Mouse (Mus musculus) macrophage (primary cell): Measurements from ENCODE around the gene Pim3. TPM values are rescaled to one million over a fixed set of nuclear protein-coding genes. Genes with fewer than 3 reads are reported as not detected.

Source experiments
- H3K27ac ChIP-seq: fragments of 350-480 bp; formaldehyde crosslinking; 2 replicates; pipeline ENCODE4 v1.9.0; 2021
- H3K36me3 ChIP-seq: fragments of 350-480 bp; formaldehyde crosslinking; 2 replicates; pipeline ENCODE4 v1.9.0; 2021; ENCODE audit errors: inconsistent target
- H3K4me3 ChIP-seq: fragments of 350-480 bp; formaldehyde crosslinking; 2 replicates; pipeline ENCODE4 v1.9.0; 2021; ENCODE audit errors: inconsistent target
- H3K79me2 ChIP-seq: fragments of 350-480 bp; formaldehyde crosslinking; 2 replicates; pipeline ENCODE4 v1.9.0; 2021; ENCODE audit errors: inconsistent target
- WGBS: methylation state at CpG from one replicate; pipeline ENCODE4 v1.1.7; 2026; ENCODE audit warnings: inconsistent platforms; ENCODE audit not compliant: missing documents; 5-methylcytosine and 5-hydroxymethylcytosine counted together
- polyA plus RNA-seq: library from polyadenylated mRNA; stranded (reverse); fragments of 250-400 nt; gene quantifications from 3 replicates; pipeline ENCODE4 v1.2.4, GENCODE M21; 2018; ENCODE audit warnings: inconsistent platforms

Pim3 gene
- polyA plus RNA-seq, 1 experiment from 2014 or later = 2.9 TPM

DNA sequence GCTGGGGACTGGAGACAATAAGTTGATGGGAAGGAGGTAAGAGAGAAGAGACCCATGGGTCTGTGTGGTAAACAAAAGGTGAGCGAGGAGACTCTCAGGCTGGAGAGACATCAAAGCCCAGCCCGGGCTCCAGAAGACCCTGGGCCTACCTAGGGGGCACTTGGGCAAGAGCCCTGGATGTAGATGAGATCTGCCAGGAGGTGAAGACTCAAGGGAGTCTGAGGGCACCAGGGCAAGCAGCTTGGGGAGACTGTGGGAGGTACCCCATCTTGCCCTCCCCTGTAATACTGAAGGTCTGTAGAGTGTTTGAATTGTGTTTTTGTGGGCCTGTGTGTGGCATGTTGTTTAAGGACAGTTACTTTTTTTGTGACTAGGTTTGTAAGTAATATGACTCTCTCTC, 3.3 kb upstream of the Pim3 start:
- Histone ChIP-seq H3K27ac (no peak overlapping the region), H3K36me3 (no peaks in the 10 kb centered on the region), H3K79me2 (no peaks in the 10 kb centered on the region), H3K4me3 (no peak overlapping the region)
- WGBS = 81% methylated on average over 2 of the region's 2 CpGs

DNA sequence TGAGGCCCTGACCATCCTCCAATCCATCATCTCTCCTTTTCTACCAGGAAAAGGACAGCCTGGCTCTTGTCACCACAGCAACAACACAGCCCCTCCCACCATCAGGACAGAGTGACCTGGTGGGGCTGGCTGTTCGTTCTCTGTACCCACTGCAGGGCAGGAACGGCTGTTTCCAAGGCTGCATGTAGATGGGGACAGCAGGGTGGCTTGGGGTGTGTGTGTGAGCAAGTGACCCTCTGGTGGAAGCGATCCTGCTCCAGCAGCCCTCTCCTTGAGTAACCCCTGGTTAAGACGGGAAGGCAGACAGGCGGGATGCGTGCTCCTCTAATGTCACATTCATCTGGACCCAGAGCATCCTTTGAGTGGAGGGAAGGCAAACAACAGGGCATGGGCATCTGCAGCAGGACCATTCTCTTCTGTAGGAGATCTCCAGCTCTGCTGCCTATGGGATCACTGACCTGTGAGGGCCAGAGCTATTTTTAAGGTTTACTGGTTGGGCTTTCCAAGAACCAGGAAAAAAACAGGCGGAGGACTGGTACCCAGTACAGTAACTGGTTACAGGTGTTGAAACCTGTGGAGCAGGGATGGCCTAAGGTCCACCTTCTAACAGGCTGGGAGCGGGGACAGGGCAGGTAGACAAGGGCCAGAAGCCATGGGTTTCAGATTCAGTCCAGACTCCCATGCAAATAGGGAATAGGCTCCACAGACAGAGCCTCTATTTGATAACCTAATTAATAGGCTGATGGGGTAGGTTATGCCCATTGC, 2.6 kb upstream of the Pim3 start:
- WGBS = 95% methylated on average over 8 of the region's 8 CpGs
- H3K4me3 ChIP-seq = no peak overlapping the region
- no peak overlapping the region for H3K27ac ChIP-seq
- H3K36me3 ChIP-seq = no peaks in the 10 kb centered on the region
- H3K79me2 ChIP-seq = no peaks in the 10 kb centered on the region; the same call in 1 of the 2 replicates

DNA sequence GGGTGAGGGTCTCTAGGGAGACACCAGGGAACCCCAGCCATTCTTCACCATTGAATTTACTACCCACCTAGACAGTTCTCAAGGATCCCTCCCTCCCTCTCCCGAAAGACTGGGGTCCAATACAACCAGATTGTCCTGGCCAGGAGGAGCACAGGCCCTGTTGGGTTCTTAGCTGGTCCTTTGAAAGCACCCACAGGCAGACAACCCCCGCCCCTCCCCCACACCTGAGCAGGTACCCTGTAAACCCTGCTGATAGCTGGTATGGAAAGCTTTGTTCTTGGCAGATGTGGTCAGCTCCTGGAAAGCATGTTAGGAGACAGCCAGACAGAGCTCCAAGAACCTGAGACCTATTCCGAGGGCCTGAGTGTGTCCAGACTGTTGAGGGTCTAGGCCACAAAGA, 1.2 kb upstream of the Pim3 start:
- Histone ChIP-seq H3K79me2 (no peaks in the 10 kb centered on the region; the same call in 1 of the 2 replicates), H3K4me3 (no peak overlapping the region), H3K36me3 (peaks cover 4% of the 10 kb centered on the region; the same call in 1 of the 2 replicates), H3K27ac (no peak overlapping the region)
- WGBS = 97% methylated on average over 3 of the region's 3 CpGs

DNA sequence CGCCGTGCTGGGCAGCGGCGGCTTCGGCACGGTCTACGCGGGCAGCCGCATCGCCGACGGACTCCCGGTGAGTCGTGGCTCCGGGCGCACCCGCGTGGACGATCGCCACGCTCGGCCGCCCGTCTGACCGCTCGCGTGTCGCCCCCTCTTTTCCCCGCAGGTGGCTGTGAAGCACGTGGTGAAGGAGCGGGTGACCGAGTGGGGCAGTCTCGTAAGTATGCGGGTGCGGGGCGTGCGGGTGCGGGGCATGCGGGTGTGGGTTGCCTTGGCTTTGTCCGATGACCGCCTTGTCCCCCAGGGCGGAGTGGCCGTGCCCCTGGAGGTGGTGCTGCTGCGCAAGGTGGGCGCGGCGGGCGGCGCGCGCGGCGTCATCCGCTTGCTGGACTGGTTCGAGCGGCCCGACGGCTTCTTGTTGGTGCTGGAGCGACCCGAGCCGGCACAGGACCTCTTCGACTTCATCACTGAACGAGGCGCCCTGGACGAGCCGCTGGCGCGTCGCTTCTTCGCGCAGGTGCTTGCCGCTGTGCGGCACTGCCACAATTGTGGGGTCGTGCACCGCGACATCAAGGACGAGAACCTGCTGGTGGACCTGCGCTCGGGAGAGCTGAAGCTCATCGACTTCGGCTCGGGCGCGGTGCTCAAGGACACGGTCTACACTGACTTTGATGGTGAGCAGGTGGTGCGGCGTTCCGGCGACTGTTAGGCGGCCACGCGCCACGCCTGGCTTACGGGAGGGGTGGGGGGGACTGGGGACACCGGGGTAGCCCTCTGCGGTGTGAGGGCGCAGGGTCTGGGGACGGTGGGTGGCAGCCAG, 1.1 kb downstream of the Pim3 start:
- no peak overlapping the region for H3K27ac ChIP-seq
- WGBS = 2% methylated on average over 98 of the region's 98 CpGs
- H3K4me3 ChIP-seq = peak overlapping the region; percentile 24
- H3K36me3 ChIP-seq = peaks cover 4% of the 10 kb centered on the region; the same call in 1 of the 2 replicates
- H3K79me2 ChIP-seq = no peaks in the 10 kb centered on the region; the same call in 1 of the 2 replicates

DNA sequence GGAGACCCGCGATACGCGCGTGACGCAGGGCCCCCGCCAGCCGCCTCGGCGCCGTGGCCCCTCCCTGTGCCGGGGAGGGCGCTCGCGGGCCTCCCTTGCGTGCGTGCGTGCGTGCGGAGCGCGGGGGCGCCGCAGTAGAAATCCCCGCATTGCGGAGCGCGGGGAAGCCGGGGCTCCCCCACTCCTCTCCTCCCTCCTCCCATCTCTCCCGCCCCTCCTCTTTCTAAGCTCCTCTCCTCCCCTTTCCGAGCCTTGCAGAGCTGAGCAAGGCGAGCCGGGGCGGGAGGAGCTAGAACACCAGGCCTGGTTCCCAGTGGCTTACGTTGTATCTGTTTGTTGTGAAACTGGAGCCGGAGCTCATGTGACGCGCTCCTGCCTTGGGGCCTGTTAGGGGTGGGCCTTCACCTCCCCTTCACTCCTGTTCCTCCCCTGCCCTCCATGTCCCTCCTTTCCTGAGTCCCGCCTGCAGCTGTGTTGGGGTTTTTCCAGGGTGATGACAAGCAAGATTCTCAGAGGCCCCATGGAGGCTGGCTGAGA, 1.8 kb downstream of the Pim3 start:
- peaks cover 4% of the 10 kb centered on the region; the same call in 1 of the 2 replicates for H3K36me3 ChIP-seq
- H3K27ac ChIP-seq = peak overlapping the region; percentile 33
- no peaks in the 10 kb centered on the region; the same call in 1 of the 2 replicates for H3K79me2 ChIP-seq
- WGBS = 2% methylated on average over 30 of the region's 39 CpGs
- H3K4me3 ChIP-seq = peak overlapping the region; percentile 15; the same call in 1 of the 2 replicates

DNA sequence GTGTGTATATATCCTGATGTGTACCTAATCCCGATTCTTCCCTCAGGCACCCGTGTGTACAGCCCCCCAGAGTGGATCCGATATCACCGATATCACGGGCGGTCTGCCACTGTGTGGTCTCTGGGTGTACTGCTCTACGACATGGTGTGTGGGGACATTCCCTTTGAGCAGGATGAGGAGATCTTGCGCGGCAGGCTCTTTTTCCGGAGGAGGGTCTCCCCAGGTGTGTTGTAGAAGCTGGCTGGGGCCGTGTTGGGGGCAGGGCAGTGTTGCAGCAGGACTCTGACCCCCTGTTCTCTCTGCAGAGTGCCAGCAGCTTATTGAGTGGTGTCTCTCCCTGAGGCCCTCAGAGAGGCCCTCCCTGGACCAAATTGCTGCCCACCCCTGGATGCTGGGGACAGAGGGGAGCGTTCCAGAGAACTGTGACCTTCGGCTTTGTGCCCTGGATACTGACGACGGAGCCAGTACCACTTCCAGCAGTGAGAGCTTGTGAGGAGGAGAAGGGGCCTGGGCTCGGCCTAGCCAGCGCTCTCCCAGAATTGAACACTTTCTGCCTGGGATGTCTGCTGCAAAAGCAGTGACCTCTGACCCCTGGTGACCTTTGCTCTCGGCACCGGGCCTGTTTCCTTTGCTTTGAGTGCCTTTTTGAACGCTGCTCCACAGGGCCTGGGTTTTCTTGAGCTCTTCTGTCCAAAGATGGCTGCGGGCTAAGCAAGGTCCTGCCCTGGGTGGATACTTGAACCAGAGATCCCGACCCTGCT, 2.5 kb downstream of the Pim3 start:
- no peaks in the 10 kb centered on the region; the same call in 1 of the 2 replicates for H3K79me2 ChIP-seq
- H3K36me3 ChIP-seq = peaks cover 4% of the 10 kb centered on the region; the same call in 1 of the 2 replicates
- WGBS = 86% methylated on average over 21 of the region's 22 CpGs
- H3K4me3 ChIP-seq = peak overlapping the region; percentile 15; the same call in 1 of the 2 replicates
- H3K27ac ChIP-seq = peak overlapping the region; percentile 33

DNA sequence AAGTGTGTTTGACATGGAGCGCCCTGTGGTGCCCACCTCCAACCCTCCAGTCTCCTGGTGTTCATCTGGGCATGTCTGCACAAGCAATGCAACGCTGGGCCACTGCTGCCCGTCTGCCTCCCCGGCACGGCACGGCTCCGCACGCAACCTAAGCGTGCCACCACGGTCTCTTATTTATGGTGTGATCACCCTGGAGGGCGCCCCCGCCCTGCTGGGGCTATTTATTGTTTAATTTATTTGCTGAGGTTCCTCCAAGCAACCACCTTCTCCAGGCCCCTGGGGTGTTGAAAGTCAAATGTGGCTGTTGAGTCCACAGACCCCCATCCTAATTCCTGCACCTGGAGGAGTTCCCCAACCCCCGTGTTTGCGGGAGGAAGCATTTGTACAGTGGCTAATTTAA, 3.1 kb downstream of the Pim3 start:
- H3K79me2 ChIP-seq = no peaks in the 10 kb centered on the region; the same call in 1 of the 2 replicates
- 95% methylated on average over 7 of the region's 14 CpGs for WGBS
- H3K4me3 ChIP-seq = no peak overlapping the region
- no peak overlapping the region for H3K27ac ChIP-seq
- H3K36me3 ChIP-seq = peaks cover 4% of the 10 kb centered on the region; the same call in 1 of the 2 replicates

DNA sequence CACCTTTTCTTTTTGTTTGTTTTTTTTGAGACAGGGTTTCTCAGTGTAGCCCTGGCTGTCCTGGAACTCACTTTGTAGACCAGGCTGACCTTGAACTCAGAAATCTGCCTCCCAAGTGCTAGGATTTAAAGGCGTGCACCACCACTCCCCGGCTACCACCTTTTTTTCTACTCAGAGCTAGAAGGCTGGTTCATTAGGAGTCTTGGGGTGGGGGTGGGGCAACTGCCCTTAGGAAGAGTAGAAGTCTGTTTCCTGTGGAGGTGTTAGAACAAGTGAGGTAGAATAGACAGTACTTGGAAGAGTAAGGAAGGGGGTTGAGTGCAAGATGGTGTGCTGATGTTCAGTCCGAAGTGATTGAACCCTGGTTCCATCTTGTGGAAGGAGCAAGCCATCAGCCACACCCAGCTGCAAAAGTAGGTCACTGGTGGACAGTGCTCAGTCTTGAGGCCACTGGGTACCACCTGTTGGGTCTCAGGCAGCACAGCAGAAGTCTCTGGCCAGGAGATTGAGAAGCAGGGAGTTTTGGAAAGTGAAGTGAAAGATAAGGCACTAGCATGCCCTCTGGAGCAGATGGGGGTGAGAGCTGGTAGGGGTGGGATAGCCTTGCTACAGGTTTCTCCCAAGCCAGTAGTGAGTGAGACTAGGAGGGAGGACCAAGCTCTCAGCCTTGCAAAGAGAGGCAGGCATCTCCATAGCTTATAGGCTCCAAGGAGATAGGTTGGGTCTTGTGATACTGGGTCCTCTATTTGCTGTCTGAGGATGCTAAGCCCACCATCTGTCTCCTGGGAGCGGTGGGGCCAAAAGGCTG, 4.1 kb downstream of the Pim3 start:
- no peaks in the 10 kb centered on the region; the same call in 1 of the 2 replicates for H3K79me2 ChIP-seq
- 96% methylated on average over 4 of the region's 4 CpGs for WGBS
- H3K4me3 ChIP-seq = no peak overlapping the region
- H3K27ac ChIP-seq = no peak overlapping the region
- peaks cover 4% of the 10 kb centered on the region; the same call in 1 of the 2 replicates for H3K36me3 ChIP-seq

DNA sequence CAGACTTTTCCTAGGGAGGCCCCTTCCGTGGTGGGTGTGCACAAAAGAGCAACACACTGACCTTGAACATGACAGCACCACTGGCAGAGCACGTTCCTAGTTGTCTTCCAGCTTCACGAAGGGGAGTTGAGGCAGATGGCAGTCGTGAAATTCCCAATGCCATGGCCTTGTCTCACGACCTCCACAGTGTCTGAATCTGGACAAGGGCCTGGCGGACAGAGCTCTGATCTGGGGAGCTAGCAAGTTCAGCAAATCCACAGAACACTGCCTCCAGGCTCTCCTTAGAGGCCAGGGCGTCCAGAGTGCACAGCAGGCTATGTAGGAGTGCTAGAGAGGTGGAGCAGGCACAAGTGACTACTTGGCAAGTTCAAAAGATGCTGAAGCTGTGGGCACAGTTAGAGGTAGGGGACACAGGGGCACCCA, 5.0 kb downstream of the Pim3 start:
- WGBS = 90% methylated on average over 7 of the region's 7 CpGs
- H3K36me3 ChIP-seq = peaks cover 4% of the 10 kb centered on the region; the same call in 1 of the 2 replicates
- no peaks in the 10 kb centered on the region; the same call in 1 of the 2 replicates for H3K79me2 ChIP-seq
- no peak overlapping the region for H3K4me3 ChIP-seq
- no peak overlapping the region for H3K27ac ChIP-seq

DNA sequence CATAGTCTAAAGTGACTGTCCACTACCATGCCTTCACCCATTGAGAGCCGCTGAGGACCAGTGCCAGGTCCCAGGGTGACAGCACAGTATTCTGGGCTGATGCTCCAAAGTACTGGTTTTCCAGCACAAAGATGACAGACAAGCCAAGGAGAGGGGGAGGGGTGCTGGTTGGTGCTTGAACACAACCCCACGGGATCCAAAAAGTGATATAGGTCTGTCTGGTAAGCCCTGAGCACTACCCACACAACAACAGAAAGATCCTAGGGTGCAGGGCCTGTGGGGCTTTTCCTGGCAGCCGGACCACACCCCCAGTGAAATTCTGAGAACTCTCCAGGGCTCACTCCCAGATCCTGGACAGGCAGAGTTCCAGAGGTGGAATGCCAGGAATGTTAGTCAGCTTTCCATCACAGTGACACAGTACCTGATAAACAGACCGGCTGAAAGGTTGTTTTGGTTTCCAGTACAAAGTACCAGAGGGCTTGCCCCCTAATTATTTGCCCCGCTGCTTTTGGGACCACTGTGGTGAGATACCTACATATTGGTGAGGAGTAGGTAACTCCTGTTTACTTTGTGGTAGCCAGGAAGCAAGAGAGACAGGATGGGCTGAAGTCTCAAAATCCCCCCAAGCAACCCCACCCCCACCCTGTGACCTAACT, 5.5 kb downstream of the Pim3 start:
- Histone ChIP-seq H3K4me3 (no peak overlapping the region), H3K36me3 (peaks cover 4% of the 10 kb centered on the region; the same call in 1 of the 2 replicates), H3K27ac (no peak overlapping the region), H3K79me2 (no peaks in the 10 kb centered on the region; the same call in 1 of the 2 replicates)
- 81% methylated on average over 5 of the region's 5 CpGs for WGBS

DNA sequence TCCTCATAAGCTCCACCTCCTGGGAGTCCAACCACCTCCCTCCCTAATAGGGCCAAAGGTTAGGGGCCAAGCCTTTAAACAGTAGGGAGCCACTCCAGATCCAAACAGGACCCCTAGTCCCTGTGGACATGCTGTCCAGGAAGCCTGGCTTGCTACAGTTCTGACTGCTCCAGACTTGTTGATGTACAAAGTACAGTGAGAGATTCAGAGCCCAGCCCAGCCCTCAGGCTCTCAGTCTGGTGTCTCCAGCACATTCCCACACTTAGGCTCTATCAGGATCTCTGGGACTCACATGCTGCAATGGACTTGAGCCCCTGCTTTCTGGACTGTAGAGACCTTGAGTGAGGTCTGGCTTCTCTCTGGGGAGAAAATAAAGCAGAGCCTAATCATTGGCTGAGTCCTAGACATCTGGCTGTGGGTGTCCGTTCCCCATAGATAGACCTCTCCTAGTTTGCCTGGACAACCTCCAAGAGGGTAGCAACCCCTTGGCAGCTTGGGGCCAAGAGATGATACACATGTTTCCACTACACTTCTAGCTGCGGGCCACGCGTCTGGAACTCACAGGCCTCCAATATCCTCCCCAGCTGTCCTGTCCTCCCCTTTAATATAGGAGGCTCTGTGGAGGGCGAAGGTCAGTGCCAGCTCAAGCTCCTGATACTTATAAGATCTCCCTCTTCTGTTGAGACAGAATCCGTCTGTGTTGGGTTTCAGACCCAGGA, 6.2 kb downstream of the Pim3 start:
- peaks cover 4% of the 10 kb centered on the region; the same call in 1 of the 2 replicates for H3K36me3 ChIP-seq
- no peaks in the 10 kb centered on the region; the same call in 1 of the 2 replicates for H3K79me2 ChIP-seq
- WGBS = 94% methylated on average over 6 of the region's 6 CpGs
- H3K27ac ChIP-seq = no peak overlapping the region
- H3K4me3 ChIP-seq = no peak overlapping the region

DNA sequence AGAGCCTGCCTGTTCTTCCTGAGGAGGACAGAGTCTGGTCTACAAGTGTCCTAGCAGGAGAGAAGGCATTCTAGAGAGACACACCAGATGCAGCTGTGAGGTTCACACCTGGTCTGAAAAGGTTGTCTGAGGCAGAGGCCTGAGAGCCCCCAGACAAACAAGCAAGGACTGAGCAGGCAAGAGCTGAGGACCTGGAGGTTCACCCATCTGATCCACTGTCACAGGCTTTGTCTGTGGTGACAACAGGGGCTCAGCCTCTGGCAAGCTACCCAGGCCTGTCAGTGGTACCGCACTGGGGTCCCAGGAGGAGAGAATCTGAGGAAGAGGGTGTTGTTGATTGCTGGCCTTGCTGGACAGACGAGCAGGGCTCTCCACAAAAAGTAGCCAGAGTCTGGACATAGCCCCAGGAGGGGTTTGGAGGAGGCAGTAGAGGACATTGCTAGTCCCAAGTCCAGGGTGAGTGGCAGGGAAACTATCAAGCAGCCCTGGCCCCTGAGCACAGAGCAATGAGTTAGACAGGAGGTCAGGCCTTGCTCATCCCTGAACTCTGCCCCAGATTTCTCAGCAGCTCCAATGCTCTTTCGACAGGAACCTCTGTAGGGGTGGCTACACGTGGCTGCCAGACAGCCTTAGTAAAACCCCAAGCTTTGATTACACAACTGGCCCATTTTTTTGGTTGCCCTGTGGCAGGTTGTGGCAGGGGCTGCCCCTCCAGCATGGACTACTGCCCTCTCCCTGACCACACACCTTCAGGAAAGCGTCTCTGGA, 8.6 kb downstream of the Pim3 start:
- Histone ChIP-seq H3K79me2 (no peaks in the 10 kb centered on the region), H3K36me3 (no peaks in the 10 kb centered on the region), H3K4me3 (no peak overlapping the region), H3K27ac (no peak overlapping the region)
- 53% methylated on average over 5 of the region's 5 CpGs for WGBS
